Mouse (Mus musculus) adrenal gland, postnatal 36 days (tissue): ENCODE results near the gene Smoc1. TPM values are rescaled to one million over a fixed set of nuclear protein-coding genes. Genes with fewer than 3 reads are reported as not detected.

ENCODE experiments used
- DNase-seq, 2 experiments: peaks; one replicate each; pipeline ENCODE4 v3.0.0; 2021; ENCODE audit warnings: mixed read lengths in 1 of 2
- total RNA-seq, 2 experiments: library from RNA; stranded (reverse); gene quantifications; 2 replicates each; pipeline ENCODE4 v1.2.3; 2021

Gene Smoc1
- total RNA-seq, 2 experiments from 2014 or later = 143 to 169 TPM

GRCm38 (mm10) chr12:81024993-81025392 lies 1.6 kb upstream of the Smoc1 start:
- no peak for DNase-seq

- DNase-seq = peak; percentile 41 to 52
Observed at GRCm38 (mm10) chr12:81026995-81027942, 661 bp downstream of the Smoc1 start.

- DNase-seq = no peak
Observed at GRCm38 (mm10) chr12:81028291-81028920, 1.8 kb downstream of the Smoc1 start.

DNA sequence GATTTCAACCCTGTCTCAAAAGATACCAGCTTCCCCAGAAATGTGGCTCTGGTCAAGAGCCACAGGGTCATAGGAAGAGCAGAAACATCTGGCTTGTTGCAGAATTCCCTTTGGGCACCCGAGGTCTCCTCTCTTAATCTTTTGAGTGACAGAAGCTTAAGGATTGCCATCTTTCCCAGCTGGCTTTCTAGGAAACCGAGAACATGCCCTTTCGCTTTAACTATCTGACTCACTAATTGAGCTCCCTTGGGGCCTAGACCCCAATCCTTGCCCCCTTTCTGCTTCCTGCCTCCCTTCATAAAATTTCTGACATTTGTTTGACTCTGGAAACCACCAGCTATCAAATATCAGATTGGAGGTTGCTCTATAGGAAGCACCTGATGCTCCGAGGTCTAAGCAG lies 3.1 kb downstream of the Smoc1 start:
- DNase-seq = no peak

GRCm38 (mm10) chr12:81031579-81031978 lies 5.0 kb downstream of the Smoc1 start:
- DNase-seq = no peak

DNA sequence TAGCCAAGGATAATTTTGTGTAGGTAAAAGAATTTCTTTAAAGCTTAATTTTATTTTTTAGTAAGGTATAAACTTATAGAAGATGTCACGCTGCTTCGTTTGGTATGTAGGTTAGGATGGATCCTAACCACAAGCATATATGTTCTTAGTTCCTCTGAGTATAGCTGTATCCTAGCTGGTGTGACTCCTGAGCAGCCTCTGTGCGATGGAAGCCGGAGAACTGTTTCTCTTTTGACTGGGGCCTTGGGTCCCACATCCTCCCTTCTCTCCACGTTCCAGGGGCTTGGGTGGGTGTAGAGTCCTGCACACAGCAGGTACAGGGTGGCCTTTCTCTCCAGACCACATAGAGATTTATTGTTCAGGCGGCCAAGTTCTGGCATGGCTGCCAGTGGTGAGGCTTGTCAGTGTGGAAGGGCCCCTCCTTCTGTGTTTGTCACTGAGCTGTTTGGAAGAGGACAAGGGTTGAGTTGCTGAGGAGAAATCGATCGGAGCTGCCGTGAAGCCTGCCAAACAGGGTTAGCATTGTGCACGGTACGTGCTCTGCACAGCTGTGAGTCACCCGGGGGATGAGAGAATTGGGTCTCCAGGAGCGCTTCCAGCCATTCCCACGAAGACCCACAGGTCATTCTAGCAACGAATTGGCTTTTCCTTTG lies 6.9 kb downstream of the Smoc1 start:
- peak; percentile 65 to 81 for DNase-seq

DNA sequence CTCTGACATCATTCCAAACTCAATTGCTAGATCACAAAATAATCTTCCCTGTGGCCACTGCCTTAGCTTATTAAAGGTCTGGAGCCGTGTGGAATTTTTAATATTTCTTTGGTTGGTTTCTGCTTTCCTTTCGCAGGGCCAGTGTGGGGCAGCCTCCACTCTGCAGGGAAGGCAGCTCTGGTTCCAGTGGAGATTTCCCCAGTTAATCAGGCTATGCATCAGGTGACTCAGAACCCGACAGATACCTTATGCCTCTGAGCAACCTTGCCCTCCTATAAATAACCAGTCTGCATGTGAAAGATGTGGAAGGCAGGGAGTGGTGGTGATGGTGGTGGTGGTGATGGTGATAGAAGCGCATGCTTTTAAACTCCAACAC lies 7.4 kb downstream of the Smoc1 start:
- DNase-seq = no peak

DNA sequence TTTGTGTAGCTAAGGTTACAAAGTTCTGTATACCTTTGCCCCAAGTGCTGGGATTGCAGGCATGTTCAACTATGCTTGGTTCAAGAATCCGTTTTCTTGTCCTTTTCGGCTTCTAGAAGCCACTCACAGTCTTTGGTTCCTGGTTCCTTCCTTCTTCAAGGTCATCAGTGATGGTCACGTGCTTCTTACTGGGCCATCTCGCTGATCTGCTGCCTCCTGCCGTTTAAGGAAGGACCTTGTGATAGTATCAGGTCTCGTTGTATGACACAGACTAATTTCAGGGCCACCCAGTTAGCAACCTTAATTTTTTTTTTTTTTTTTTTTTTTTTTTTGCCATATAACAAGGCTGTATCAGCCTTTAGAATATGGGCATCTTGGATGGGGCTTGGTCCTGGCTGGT lies 9.2 kb downstream of the Smoc1 start:
- DNase-seq = no peak

DNA sequence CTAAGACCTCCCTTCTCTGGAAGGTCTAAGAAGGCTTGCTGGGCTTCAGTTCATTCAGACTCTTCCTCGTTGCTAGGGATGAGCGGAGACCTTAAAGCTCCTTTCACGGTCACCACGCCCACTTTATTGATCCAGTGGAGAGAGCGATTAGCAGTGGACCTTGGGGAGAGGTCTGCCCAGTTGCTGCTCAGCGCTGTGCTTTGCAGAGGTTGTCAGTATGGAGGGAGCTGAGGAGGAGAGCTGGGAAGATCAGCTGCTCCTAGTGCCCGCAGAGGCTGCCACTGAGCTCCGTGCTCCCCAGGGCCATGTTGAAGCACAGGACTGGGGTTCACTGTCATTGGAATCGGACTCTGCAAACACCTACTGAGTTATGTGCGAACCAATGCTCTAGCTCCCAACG lies 17.0 kb downstream of the Smoc1 start:
- no peak for DNase-seq

DNA sequence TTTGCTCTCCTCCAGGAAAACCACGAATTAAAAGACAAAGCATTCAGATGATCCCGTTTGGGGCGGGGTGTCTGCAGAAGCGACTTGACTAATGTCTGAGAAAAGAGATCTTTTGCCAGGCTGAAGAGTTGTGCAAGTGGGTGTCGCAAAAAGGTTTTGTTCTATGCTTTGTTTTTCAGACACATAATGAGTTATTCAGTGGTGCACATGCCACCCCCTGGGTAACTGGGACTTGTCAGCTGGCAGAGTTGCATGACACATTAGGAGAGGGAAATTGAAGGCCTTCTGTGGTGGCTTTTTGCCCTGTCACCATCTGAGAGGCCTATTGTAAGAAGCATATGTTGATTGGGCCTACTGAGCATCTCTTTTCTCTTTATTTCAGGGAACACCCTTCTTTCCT lies 20.3 kb downstream of the Smoc1 start:
- peak in 1 of 2 experiments; percentile 49 for DNase-seq

- DNase-seq = no peak
Observed at GRCm38 (mm10) chr12:81049661-81050060, 23.1 kb downstream of the Smoc1 start.

DNA sequence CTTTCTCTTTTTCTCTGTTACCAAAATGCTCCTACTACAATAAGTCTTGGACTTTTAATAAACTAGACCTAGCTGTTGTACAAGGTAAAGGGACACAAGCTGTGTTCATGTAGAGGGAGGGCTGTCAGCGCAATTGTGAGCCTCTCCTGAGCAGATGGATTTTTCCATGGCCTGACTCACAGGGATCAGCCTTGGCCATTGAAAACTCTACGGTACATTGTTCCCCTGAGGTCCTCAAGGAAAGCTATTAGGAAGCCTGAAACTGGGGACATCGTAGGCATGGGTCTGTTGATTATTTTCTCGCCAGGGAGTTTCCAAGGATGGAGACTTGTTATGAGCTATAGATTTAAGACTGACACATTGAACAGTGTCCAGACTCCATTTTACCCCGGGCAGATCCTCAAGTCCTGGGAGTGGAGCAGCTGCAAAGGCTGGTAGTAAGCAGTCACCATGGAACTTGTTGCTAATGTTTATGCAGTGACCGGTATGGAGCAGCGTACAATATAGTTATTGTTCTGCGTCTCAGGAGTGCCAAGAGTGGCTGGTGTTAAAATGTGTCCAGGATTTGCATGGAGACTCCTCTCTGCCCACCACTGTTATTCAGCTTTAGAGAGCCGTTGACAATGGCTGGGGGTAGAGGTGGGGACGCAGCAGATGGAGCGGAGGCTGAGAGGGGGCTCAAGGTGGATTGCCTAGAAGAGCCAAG lies 28.5 kb downstream of the Smoc1 start:
- DNase-seq = peak; percentile 64 to 66

- DNase-seq = no peak
Observed at GRCm38 (mm10) chr12:81055811-81056210, 29.2 kb downstream of the Smoc1 start.

DNA sequence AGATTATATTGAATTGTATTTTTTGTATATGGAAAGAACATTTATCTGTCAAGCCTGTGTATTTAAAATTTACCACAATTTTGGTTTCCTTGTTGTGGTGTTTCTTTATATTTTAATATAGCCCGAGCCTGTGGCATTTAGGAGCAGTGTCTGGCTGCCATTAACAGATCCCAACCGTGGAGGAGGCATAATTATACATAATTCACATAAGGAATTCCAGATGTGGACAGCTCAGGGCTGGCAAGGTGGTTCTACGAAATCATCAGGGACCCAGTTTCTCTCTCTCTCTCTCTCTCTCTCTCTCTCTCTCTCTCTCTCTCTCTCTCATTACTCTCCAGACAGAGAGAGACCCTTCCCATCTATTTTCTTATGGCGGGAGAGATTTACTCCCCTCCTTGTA lies 31.0 kb downstream of the Smoc1 start:
- no peak for DNase-seq

GRCm38 (mm10) chr12:81058561-81058960 lies 32.0 kb downstream of the Smoc1 start:
- no peak for DNase-seq

GRCm38 (mm10) chr12:81061831-81062361 lies 35.3 kb downstream of the Smoc1 start:
- DNase-seq = no peak

DNA sequence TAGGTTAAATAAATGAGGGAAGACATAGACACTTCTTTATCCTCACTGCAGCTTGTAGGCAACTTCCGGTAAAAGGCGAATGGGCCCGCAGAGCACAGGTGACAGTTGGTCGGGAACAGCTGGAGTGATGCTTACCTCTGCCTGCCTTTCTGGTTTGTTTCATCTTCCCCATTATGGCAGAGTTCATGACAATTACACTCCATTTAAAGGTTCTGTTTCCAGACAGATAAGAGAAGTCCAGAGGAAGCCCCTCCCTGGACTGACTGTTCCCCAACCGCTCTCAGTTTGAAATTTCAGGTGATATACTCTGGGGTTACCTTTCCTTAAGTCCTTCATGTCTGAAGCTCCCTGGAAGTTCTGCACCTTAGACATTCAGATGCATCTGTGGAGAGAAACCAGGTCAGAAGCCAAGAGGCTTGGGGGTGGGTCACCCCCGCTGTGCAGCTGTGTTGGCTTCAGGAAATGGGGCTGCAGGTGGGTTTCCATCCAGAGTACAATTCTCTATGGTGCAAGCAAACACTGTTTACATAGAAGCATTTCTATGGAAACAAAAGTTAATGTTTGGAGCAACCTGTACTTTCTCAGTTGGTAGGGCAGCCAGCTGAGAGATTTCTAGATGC lies 36.8 kb downstream of the Smoc1 start:
- DNase-seq = no peak

DNA sequence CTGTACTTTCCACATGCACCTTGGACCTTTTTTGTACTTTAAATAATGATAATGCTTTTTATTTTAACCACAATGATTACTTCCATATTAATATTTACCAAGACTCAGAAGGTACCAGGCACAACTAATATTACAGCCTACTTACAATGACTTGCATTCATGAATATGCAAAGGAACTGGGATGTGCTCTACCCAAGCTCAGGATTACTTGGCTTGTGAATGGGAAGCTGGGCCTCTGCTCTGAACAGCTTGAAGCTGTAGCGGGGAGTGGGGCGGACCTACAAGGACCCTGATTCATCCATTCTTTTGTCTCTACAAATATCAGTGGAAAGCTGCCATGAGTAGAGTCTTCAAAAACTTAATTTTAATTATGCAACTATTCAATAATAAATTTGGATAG lies 47.5 kb downstream of the Smoc1 start:
- DNase-seq = no peak

- DNase-seq = no peak
Observed at GRCm38 (mm10) chr12:81074941-81075340, 48.3 kb downstream of the Smoc1 start.

GRCm38 (mm10) chr12:81077953-81078646 lies 51.5 kb downstream of the Smoc1 start:
- DNase-seq = no peak

DNA sequence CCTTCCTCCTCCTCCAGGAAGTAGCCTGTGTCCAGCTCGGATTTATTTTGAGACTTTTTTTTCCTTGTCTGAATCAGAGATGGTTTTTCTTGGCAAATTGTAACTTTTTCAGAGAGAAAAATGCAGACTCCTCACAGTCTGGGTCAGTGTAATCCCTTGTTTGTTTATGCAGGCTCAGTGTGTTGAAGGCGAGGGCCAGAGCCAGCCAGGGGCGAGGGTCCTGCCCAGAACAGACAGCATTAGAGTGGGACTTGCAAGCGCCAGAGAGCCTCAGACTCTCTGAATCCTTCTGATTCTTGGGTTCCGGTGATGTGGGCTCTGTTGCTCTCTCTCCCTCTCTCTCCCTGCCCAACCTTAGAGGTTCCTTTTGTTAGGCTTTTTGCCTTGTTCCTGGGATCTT lies 53.7 kb downstream of the Smoc1 start:
- DNase-seq = no peak
